Mouse (Mus musculus): ENCODE measurements around the gene Col9a1. TPM values are rescaled to one million over a fixed set of nuclear protein-coding genes. Genes with fewer than 3 reads are reported as not detected.

Col9a1 gene
- total RNA-seq, 2 experiments from 2014 or later: 0.76 to 1.1 TPM

DNA sequence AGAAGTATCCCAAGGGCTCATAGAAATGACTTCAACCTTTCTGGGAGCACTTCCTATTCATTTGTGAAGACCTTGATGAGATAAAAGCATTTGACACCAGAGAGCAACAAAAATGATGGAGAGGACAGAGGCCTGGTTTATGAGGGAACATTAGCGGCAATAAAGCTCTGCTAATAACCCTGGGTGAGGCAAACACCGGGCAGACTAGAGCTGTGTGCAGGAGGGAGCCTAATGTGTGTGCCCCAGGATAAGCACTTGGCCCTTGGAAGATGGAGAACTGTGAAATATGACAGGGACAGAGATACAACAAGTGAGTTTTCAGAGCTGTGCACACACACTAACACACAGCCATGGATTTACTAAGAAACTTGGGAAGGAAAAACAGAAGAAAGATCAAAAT, 115.1 kb downstream of the Col9a1 start:
- DNase-seq (ENCODE audit: low spot score in 2 of 2): no peak

DNA sequence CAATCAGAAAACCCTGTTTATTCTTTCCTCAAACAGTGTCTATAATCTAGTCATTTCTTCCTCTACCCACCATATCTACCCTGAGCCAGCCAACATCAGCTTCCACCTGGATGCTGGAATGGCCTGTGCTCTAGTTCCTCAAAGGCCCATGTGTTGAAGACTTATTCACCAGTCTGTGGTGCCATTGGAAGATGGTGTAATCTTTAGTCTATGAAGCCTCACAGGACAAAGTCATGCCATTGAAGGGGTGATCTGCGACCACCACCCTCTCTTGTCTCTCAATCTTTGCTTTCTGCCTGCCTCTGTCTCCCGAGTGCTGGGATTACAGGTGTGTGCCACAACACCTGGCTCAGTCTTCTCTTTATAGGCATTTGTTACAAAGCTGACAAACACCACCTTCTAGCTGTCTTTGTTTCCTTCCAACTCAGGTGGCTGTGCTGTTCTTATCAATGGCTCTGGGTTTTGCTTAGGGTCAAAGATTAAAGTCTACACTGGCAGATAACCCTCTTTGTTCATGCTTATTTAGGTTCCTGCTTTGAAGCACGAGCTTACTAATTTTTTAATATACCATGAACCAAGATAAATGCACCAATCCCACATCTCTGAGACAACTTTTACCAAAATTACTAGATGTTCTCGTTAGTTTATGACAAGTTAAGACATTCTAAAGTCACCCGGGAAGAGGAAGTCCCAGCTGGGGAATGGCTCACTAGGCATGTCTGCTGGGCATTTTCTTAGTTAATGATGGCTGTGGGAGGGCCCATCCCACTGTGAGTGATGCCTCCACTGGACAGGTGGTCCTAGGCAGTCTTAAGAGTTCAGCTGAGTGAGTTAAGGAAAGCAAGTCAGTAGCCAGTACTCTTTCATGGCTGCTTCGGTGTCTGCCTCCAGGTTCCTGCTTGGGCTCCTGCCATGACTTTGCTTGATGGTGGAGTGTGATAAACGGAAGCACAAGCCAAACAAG, 117.9 kb downstream of the Col9a1 start:
- no peak for DNase-seq (ENCODE audit: low spot score in 2 of 2)

GRCm38 (mm10) chr1:24300700-24301099, 123.3 kb downstream of the Col9a1 start:
- DNase-seq (ENCODE audit: low spot score in 2 of 2): no peak

Other genes starting within 250 kb of the Col9a1 start
- 10 to 100 TPM; 59.2 to 71.4 TPM for gene Sdhaf4, start 172.0 kb upstream of the Col9a1 start, total RNA-seq (2021)
- gene Fam135a, start 77.3 kb upstream of the Col9a1 start, total RNA-seq (2021): 10 to 100 TPM; 30.0 to 31.8 TPM